Comparison of ENCODE assay signal across 17 mouse cellular contexts in the genomic region with DNA sequence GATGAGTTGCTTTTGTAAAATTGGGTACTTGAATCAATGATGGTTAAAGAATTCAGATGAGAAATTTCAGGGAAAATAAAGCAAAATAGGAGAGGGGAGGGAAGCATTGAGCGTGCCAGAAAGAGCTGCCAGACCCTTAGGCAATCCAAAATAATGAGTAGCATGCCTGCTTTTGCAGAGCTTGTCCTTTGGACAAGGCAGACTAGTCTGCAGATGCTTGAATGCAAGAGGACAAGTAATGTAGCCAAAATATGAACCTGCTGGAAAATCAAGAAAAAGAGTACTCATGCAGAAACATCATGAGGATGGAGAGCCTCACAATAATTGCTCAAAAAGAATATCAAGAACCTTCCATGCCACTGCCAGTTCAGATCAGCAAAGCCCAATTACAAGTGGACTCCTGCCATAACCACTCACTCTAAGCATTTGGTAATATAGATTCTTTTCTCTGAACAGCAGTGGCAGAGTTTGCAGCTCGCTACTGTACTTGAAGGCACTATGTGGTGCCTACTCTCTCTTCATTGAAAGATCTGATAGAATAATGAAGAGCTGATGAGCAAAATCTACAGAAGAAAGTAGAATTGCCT. TPM values are rescaled to one million over a fixed set of nuclear protein-coding genes. Genes with fewer than 3 reads are reported as not detected.
DNase-seq lines count a peak whose midpoint lies in the region; ATAC-seq lines count a peak whose summit lies in the region.
"Had no signal": no experiment of that assay in that cellular context is flagged by ENCODE, and none has a peak within 500 bp of the region (broad histone marks: within the 10 kb centered on the region; RNA-seq: fewer than 3 reads in every experiment).

No protein-coding gene starts in this region.

- no peak for ATAC-seq in erythroid progenitor cell, adult 5-6 weeks (replicated peaks; ENCODE audit: low FRiP score, poor library complexity, severe bottlenecking)
- ATAC-seq: CD4-positive, CD25-positive, alpha-beta regulatory T cell, adult 4 months; inflammation-experienced regulatory T-cells, adult 6 months; lung, postnatal 0 days; midbrain, embryonic 16.5 days had no signal

- DNase-seq in adrenal gland, adult 2 months: peak; percentile 11
- no peak for DNase-seq in adrenal gland, adult 8-10 months
- DNase-seq in heart, adult 11 months: peak; percentile 93
- no peak for DNase-seq in heart, postnatal 4 days
- DNase-seq in right cerebral cortex, postnatal 4 days: peak; percentile 3
- DNase-seq in right cerebral cortex, postnatal 36 days (ENCODE audit: low spot score in 2 of 2): no peak
- DNase-seq in skeletal muscle tissue, adult 2 months (ENCODE audit: low read depth, low spot score): peak; percentile 38
- DNase-seq: adrenal gland, postnatal 14 days; cerebellum, postnatal 25 days; kidney, adult 9 months; kidney, postnatal 4 days; thymus, postnatal 25 days had no signal

RNA-seq across cellular contexts. Expression of a gene that starts 19.1 kb away (rescaled TPM):
- 10 to 100 TPM; 10.9 to 15.0 TPM for total RNA-seq in adrenal gland, adult 2 months (2021)
- 16.7 and 19.2 TPM in 2 replicates for polyA plus RNA-seq in adrenal gland, adult 2 months (2012; rRNA removed)
- total RNA-seq in adrenal gland, adult 8-10 months (2022): 10 to 100 TPM in 3 of 4 experiments, 1 to 10 TPM in 1; 8.4 to 19.0 (median 15.9) TPM
- 10 to 100 TPM in 1 of 2 experiments, 1 to 10 TPM in 1; 9.6 to 18.2 TPM for total RNA-seq in heart, postnatal 4 days (2021)
- 6.1 and 29.8 TPM in 2 replicates for total RNA-seq in erythroid progenitor cell, adult 5-6 weeks (2015; ENCODE audit: low replicate concordance)
- 0.83 and 6.9 TPM in 2 replicates for total RNA-seq in erythroid progenitor cell, adult 5-6 weeks (2017; ENCODE audit: low replicate concordance)

Comparison
In these comparisons a context has a peak if more than half of its experiments do, and no peak if none do; other contexts are left out.
1. DNase-seq: peak in adrenal gland, adult 2 months (single experiment), heart, adult 11 months (single experiment), right cerebral cortex, postnatal 4 days (single experiment) and skeletal muscle tissue, adult 2 months (single experiment); none in adrenal gland, adult 8-10 months (single experiment), heart, postnatal 4 days (single experiment) and right cerebral cortex, postnatal 36 days (0 of 2).